Mouse (Mus musculus) stomach, embryonic 14.5 days (tissue): ENCODE results near the gene Gm28051. TPM values are rescaled to one million over a fixed set of nuclear protein-coding genes. Genes with fewer than 3 reads are reported as not detected.

Source experiments
- ATAC-seq: fragments of 200-750 bp; cut with Nextera tagmentation; 2 replicates; pipeline ENCODE4 v1.8.0; 2017; ENCODE audit warnings: low read depth, moderate TSS enrichment; ENCODE audit not compliant: insufficient number of reproducible peaks, insufficient read depth, low FRiP score
- H3K27ac ChIP-seq: fragments of 300-500 bp; sonication (generic); 2 replicates; pipeline ENCODE4 v1.5.1; 2014; ENCODE audit warnings: mild to moderate bottlenecking, low read length, moderate library complexity, mixed read lengths
- H3K27me3 ChIP-seq: fragments of 300-500 bp; sonication (generic); 2 replicates; pipeline ENCODE4 v1.6.1; 2014; ENCODE audit warnings: low read length, control low read depth, mixed read lengths; ENCODE audit not compliant: control insufficient read depth, insufficient read depth
- H3K36me3 ChIP-seq: fragments of 300-500 bp; sonication (generic); 2 replicates; pipeline ENCODE4 v1.6.1; 2014; ENCODE audit warnings: mild to moderate bottlenecking, control low read depth, low read length, moderate library complexity, mixed read lengths; ENCODE audit not compliant: control insufficient read depth, insufficient read depth
- H3K4me1 ChIP-seq: fragments of 300-500 bp; sonication (generic); 2 replicates; pipeline ENCODE4 v1.6.1; 2014; ENCODE audit warnings: low read length, control low read depth, mixed read lengths; ENCODE audit not compliant: control insufficient read depth, insufficient read depth
- H3K4me2 ChIP-seq: fragments of 300-500 bp; sonication (generic); replicated peaks from 2 replicates; pipeline ENCODE4 v1.6.1; 2014; ENCODE audit warnings: low read depth, low read length, control low read depth
- H3K4me3 ChIP-seq: fragments of 300-500 bp; sonication (generic); 2 replicates; pipeline ENCODE4 v1.5.1; 2014; ENCODE audit warnings: low read depth, low read length, control low read depth
- H3K9ac ChIP-seq: fragments of 300-500 bp; sonication (generic); replicated peaks from 2 replicates; pipeline ENCODE4 v1.6.1; 2014; ENCODE audit warnings: low read depth, mild to moderate bottlenecking, control low read depth, low read length, moderate library complexity, mixed read lengths
- H3K9me3 ChIP-seq: fragments of 300-500 bp; sonication (generic); 2 replicates; pipeline ENCODE4 v1.6.1; 2016; ENCODE audit warnings: low read depth, low read length, control low read depth; ENCODE audit not compliant: control insufficient read depth
- WGBS: fragments of 180-500 bp; shearing (Covaris S2); extraction: QIAGEN DNeasy Blood & Tissue Kit; methylation state at CpG from one replicate; pipeline ENCODE4 v1.1.7; 2014; 5-methylcytosine and 5-hydroxymethylcytosine counted together
- polyA plus RNA-seq: library from polyadenylated mRNA; unstranded; fragments of >200 nt; fragmentation: Nextera tagmentation; extraction: Ambion mirVana; gene quantifications from 2 replicates; pipeline ENCODE4 v1.2.1, GENCODE M21; 2014

Gm28051 gene
- polyA plus RNA-seq, 1 experiment from 2014 or later: not detected

DNA sequence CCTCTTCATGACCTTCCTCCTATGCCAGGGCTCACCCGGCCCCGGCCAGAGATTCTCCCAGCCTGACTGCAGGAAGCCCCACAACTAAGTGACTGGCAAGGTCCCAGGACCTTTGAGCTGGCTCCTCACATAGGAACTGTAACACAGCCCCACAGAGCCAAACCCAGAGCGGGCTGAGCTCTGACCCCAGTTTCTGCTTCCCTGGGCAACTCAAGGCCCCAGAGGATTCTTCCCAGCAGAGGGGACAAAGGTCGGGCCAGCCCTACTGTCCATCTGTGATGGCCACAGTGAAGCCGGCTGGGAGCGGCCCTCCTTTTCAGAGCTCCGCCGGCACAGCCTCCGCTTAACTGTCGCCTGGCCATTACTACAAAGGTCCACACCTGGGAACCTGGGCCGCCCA lies 66.4 kb downstream of the Gm28051 start:
- Histone ChIP-seq H3K27me3 (no peaks in the 10 kb centered on the region), H3K9me3 (no peaks in the 10 kb centered on the region), H3K4me3 (no peak overlapping the region), H3K4me1 (peaks cover 9% of the 10 kb centered on the region; the same call in 1 of the 2 replicates), H3K36me3 (no peaks in the 10 kb centered on the region), H3K4me2 (no peak overlapping the region), H3K27ac (no peak overlapping the region), H3K9ac (no peak overlapping the region)
- 0 out of 2 replicates have a peak, but pooled peaks have one; percentile 6 for ATAC-seq
- WGBS: 57% methylated on average over 11 of the region's 11 CpGs

DNA sequence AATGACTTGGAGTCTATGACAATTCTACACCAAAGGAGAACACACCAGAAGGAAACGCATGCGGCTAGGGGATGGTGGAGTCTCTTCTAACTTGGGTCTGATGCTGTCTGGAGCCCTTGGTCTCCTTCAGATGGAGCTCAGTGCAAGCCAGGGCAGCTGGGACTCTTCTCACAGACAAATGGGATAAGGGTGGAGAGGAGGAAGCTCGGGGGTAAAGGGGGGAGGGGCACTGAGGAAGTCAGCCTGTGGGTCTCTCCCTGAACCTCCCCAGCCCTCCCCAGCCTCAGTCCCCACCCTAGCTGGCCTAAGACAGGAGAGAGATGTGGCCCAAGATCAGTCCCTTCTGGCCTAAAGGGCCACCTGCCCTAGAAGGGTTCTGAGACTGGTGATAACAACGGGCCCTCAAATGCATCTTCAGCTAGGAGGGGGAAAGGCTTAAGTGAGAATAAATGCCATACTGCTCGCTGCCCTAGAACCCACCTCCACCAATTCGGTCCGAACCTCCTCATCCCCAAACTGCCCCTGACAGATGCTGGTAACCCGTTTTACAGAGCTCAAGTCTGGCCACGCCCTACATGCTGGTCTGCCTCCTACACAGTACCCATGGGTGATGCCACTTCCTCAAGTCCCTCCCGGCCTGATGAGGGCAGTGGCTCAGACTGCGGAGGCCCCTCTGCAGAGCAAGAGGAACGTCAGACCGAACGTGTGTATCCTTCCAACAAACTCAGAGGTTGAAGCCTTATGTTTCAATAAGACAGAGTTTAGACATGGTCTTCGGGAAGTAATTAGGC lies 67.6 kb downstream of the Gm28051 start:
- H3K27me3 ChIP-seq: no peaks in the 10 kb centered on the region
- peaks cover 10% of the 10 kb centered on the region; the same call in 1 of the 2 replicates for H3K4me1 ChIP-seq
- H3K4me3 ChIP-seq: no peak overlapping the region
- no peak overlapping the region for H3K9ac ChIP-seq
- no peak overlapping the region for H3K27ac ChIP-seq
- no peaks in the 10 kb centered on the region for H3K36me3 ChIP-seq
- no peaks in the 10 kb centered on the region for H3K9me3 ChIP-seq
- H3K4me2 ChIP-seq: no peak overlapping the region
- peak; percentile 35; the same call in 1 of the 2 replicates for ATAC-seq
- WGBS: 70% methylated on average over 15 of the region's 15 CpGs

DNA sequence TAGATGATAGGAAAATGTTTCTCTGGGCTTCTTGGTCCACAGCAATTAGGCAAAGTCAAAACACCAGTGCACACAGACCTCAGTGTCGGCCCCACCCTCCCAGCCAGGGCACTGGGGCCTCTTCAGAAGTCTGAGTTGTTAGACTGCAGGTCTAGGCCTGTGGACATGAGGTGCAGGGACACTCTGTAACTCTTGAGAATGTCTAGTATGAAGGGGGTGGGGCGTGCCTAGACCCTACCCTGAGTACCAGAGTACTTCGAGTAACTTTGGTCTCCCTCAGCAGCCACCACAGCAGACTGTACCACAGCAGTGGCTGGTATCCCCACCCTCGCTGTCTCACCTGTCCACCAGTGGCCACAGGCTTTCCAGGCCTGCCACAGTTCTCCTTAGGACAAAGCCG lies 71.2 kb downstream of the Gm28051 start:
- Histone ChIP-seq H3K27me3 (no peaks in the 10 kb centered on the region), H3K9ac (no peak overlapping the region), H3K4me1 (peaks cover 10% of the 10 kb centered on the region; the same call in 1 of the 2 replicates), H3K27ac (no peak overlapping the region), H3K4me3 (no peak overlapping the region), H3K4me2 (no peak overlapping the region), H3K9me3 (no peaks in the 10 kb centered on the region), H3K36me3 (no peaks in the 10 kb centered on the region)
- 86% methylated on average over 5 of the region's 5 CpGs for whole genome bisulfite sequencing
- no peak for ATAC-seq

DNA sequence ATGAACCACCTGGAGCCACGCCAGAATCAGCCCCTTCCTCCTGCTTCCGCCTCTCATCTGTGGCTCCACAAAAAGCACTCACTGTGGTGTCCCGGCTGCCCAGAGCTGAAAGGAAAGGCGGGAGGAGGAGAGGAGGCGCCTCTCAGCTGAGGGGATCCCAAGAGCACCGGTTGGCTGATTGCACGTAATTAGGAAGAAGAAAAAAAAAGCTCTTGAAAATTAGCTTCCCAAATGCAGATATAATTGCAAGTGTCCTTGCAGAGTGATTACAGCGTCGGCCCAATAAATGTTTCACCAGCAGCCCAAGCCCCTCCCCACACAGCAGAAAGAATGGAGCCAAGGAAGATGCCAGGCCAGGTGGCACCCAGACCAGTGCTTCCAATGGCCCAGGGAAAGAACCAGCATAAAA lies 72.0 kb downstream of the Gm28051 start:
- peaks cover 10% of the 10 kb centered on the region; the same call in 1 of the 2 replicates for H3K4me1 ChIP-seq
- 0 out of 2 replicates have a peak overlapping the region, but pooled peaks have one; percentile 33 for H3K27ac ChIP-seq
- 45% methylated on average over 9 of the region's 9 CpGs for WGBS

DNA sequence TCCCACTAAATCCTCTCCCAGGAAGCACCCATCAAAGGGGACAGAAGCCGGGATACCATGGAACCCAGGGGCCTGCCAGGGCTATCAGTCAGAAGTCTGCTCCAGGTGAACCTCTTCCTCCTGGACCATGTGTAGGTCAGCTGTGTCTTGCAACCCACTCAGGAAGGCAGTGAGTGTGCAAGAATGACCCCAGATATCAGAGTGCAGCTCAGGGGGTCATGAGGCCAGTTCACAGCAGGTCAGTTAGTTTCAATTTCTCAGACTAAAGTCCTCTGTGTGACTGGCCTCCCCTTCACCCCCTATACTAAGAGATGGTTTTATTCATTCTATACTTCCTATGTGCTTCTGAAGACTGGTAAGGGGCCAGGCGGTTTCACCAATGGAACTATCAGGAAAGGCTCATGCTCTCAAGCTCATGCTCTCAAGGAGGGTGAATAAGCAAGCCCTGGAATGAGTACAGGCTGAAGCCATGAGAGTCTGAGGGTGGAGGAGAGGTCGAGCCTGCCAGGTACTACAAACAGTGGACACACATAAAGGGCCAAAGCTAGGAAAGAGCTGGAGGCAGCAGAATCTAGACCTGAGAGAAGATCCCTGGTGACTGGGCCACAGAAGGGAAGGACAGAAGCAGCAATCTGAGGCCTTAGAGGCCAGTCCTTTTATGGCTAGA lies 72.7 kb downstream of the Gm28051 start:
- H3K36me3 ChIP-seq: no peaks in the 10 kb centered on the region
- no peak overlapping the region for H3K4me3 ChIP-seq
- H3K4me1 ChIP-seq: peaks cover 10% of the 10 kb centered on the region; the same call in 1 of the 2 replicates
- WGBS: 76% methylated on average over 3 of the region's 3 CpGs
- no peak overlapping the region for H3K4me2 ChIP-seq
- no peaks in the 10 kb centered on the region for H3K27me3 ChIP-seq
- H3K9me3 ChIP-seq: no peaks in the 10 kb centered on the region
- ATAC-seq: no peak
- no peak overlapping the region for H3K9ac ChIP-seq
- H3K27ac ChIP-seq: 0 out of 2 replicates have a peak overlapping the region, but pooled peaks have one; percentile 33

More for the DNA sequence above, 72.0 kb downstream of the Gm28051 start:
- Histone ChIP-seq H3K36me3 (no peaks in the 10 kb centered on the region), H3K9me3 (no peaks in the 10 kb centered on the region), H3K4me2 (no peak overlapping the region), H3K27me3 (no peaks in the 10 kb centered on the region), H3K9ac (no peak overlapping the region), H3K4me3 (no peak overlapping the region)
- ATAC-seq: no peak

DNA sequence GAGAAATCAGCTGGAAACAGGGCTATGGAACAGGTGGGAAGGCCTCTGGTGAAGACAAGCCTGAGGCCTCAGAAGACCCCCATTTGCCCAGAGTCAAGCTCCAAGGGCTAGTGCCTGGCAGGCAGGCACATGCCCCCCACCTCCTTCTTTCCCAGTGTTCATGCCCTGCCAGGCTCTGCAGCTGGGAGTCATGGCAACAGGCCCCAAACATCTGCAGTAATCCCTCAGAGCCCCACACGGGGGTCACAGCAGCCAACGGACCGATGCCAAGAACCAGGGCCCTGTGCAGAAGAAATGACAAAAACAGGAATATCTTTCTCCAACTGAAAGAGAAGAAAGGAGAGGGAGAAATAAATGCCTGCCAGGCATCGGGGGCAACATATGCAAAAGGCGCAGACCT lies 73.6 kb downstream of the Gm28051 start:
- Histone ChIP-seq H3K4me1 (0 out of 2 replicates have a peak, but pooled peaks cover 10% of the 10 kb centered on the region), H3K4me2 (no peak overlapping the region)
- no peak for ATAC-seq

DNA sequence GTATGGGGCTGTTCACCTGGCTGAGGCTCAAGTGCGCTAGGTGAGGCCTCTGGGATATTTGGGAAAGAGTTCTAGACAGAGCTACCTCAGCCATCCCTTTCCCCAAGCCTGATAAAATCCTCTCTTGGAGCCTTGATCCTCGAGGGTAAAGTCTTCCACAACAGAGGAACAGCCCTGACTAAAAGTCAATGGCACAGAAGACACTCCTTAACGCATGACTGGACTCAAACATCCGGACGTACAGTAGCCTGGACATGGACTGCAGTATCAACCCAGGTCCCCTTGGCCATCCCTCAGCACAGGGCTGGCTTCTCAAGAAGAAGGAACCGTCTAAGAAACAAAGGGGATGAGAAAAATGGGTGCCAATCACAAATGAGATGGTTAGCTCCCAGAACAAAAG lies 74.1 kb downstream of the Gm28051 start:
- Histone ChIP-seq H3K9ac (no peak overlapping the region), H3K4me2 (no peak overlapping the region), H3K36me3 (no peaks in the 10 kb centered on the region), H3K27ac (no peak overlapping the region), H3K4me1 (0 out of 2 replicates have a peak, but pooled peaks cover 10% of the 10 kb centered on the region), H3K27me3 (no peaks in the 10 kb centered on the region), H3K9me3 (no peaks in the 10 kb centered on the region), H3K4me3 (no peak overlapping the region)
- ATAC-seq: no peak
- WGBS: 86% methylated on average over 6 of the region's 6 CpGs

More for the DNA sequence above, 73.6 kb downstream of the Gm28051 start:
- H3K27me3 ChIP-seq: no peaks in the 10 kb centered on the region
- 78% methylated on average over 5 of the region's 5 CpGs for WGBS
- H3K4me3 ChIP-seq: no peak overlapping the region
- no peak overlapping the region for H3K27ac ChIP-seq
- no peak overlapping the region for H3K9ac ChIP-seq
- no peaks in the 10 kb centered on the region for H3K36me3 ChIP-seq
- H3K9me3 ChIP-seq: no peaks in the 10 kb centered on the region

DNA sequence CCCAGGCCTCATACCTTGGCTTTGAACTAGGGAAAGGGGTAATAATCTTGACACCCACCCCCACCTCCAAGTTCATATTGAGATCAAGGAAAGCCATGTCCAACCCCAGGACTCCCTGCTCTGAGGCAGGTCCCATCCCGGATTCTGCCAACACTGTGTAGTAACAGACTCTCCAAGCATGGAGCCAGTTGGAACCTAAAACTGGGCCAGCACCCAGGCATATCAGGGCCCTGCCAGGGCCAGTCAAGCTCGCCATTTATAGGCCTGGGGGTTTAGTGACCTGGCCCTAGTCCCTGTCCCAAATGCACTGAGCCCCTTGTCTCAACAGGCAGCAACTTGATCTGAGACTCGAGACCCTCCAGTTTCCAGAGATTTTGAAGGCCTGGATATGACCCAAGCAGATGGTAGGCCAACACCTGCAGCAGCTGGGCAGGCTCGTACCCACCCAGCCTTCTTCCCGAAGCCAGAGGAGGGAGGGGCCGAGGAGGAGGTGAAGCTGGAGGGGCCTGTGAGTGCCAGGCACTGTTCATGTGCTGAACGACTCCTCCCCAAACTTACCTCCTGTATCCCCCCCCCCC lies 74.8 kb downstream of the Gm28051 start:
- no peak overlapping the region for H3K9ac ChIP-seq
- H3K9me3 ChIP-seq: no peaks in the 10 kb centered on the region
- no peaks in the 10 kb centered on the region for H3K27me3 ChIP-seq
- WGBS: 78% methylated on average over 7 of the region's 7 CpGs
- H3K4me1 ChIP-seq: 0 out of 2 replicates have a peak, but pooled peaks cover 10% of the 10 kb centered on the region
- H3K27ac ChIP-seq: no peak overlapping the region
- no peak overlapping the region for H3K4me3 ChIP-seq
- H3K4me2 ChIP-seq: no peak overlapping the region
- ATAC-seq: no peak
- H3K36me3 ChIP-seq: no peaks in the 10 kb centered on the region
